Mouse (Mus musculus): ENCODE data around the gene Gm20503. TPM values are rescaled to one million over a fixed set of nuclear protein-coding genes. Genes with fewer than 3 reads are reported as not detected.

Gene Gm20503
- total and polyA plus RNA-seq, 2 experiments from 2014 or later, result 11.8 TPM; not detected in 1

DNA sequence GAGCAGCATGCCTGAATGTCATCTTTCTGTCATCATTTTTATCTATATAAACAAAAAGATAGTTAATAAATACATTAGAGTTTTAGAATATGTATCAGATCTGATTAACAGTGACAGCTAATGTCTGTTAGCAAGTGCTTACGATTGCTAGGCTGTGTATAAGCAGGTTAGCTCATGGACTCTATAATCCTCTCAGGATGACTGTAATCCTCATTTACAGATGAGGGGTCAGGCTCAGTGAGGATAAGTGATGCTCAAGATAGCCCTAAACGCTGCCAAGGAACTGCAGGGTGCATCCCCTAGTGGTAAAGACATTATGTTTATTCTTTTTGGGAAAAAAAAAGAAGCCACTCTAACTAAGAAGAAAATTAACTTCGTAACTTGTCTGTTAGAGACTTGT lies 66.3 kb downstream of the Gm20503 start:
- DNase-seq, result no peak
- 42% methylated on average over 3 of the region's 3 CpGs for WGBS
- no peak for TF ChIP-seq CTCF (IDR thresholded peaks at IDR 0.05; ENCODE audit: low read depth)
- Histone ChIP-seq H3K9me3 (ENCODE audit: low read length) (no peaks in the 10 kb centered on the region), H3K4me2 (ENCODE audit: low read depth) (no peak overlapping the region), H3K9ac (no peak overlapping the region), H3K27ac (ENCODE audit: low read depth, low read length) (no peak overlapping the region), H3K27me3 (ENCODE audit: insufficient read depth, low read length) (no peaks in the 10 kb centered on the region), H3K4me1 (ENCODE audit: insufficient read depth) (no peaks in the 10 kb centered on the region), H3K36me3 (ENCODE audit: insufficient read depth) (no peaks in the 10 kb centered on the region), H3K4me3 (ENCODE audit: low read depth, low read length) (no peak overlapping the region)
- no peak for ATAC-seq

DNA sequence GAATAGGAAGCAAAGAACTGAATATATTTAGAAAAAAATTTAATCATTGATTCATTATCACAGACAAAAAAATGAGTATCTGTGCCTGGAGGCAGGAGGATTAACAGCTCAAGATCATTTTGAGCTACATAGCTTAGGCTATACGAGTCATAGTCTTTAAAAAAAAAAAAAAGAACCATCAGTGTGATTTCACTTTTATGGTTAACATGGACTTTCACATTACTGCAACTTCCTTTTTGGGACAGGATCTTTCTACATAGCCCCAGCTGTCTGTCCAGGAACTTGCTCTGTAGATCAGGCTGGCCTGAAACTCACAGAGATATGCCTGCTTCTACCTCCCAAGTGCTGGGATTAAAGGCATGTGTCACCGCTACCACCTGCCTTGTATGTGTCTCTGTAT lies 80.4 kb downstream of the Gm20503 start:
- H3K9me3 ChIP-seq (ENCODE audit: low read length), result no peaks in the 10 kb centered on the region
- 85% methylated on average over 2 of the region's 2 CpGs for WGBS
- H3K4me1 ChIP-seq (ENCODE audit: insufficient read depth), result no peaks in the 10 kb centered on the region
- ATAC-seq (no peak), DNase-seq (no peak)
- H3K27ac ChIP-seq (ENCODE audit: low read depth, low read length), result no peak overlapping the region
- no peaks in the 10 kb centered on the region for H3K36me3 ChIP-seq (ENCODE audit: insufficient read depth)
- H3K27me3 ChIP-seq (ENCODE audit: insufficient read depth, low read length), result no peaks in the 10 kb centered on the region
- no peak overlapping the region for H3K9ac ChIP-seq
- TF ChIP-seq CTCF (IDR thresholded peaks at IDR 0.05; ENCODE audit: low read depth), result no peak
- H3K4me3 ChIP-seq (ENCODE audit: low read depth, low read length), result no peak overlapping the region
- no peak overlapping the region for H3K4me2 ChIP-seq (ENCODE audit: low read depth)

DNA sequence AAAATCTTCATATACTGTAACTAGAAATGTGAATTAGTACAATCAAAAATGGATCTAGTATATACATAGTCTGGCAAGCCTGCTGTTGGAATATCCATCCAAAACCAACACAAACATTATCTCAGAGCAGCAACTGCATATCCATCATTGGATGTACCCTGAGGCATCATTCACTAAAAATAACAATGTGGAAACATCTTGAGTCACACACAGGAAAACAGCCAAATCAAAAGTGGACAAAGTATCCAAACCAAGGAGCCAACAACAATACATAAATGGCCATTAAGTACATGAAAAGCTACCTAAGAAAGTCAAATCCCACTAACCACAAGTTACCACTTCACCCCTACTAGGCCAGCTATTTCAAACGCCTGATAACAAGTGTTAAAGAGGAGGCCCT lies 86.4 kb downstream of the Gm20503 start:
- DNase-seq, result no peak
- WGBS, result 50% methylated on average over 1 of the region's 1 CpGs

More for the DNA sequence above, 86.4 kb downstream of the Gm20503 start:
- H3K36me3 ChIP-seq (ENCODE audit: insufficient read depth), result no peaks in the 10 kb centered on the region
- no peaks in the 10 kb centered on the region for H3K4me1 ChIP-seq (ENCODE audit: insufficient read depth)
- H3K9ac ChIP-seq, result no peak overlapping the region
- no peak overlapping the region for H3K4me2 ChIP-seq (ENCODE audit: low read depth)
- no peaks in the 10 kb centered on the region; the same call in 1 of the 2 replicates for H3K27me3 ChIP-seq (ENCODE audit: insufficient read depth, low read length)
- H3K27ac ChIP-seq (ENCODE audit: low read depth, low read length), result no peak overlapping the region
- TF ChIP-seq CTCF (IDR thresholded peaks at IDR 0.05; ENCODE audit: low read depth), result no peak
- H3K9me3 ChIP-seq (ENCODE audit: low read length), result no peaks in the 10 kb centered on the region
- H3K4me3 ChIP-seq (ENCODE audit: low read depth, low read length), result no peak overlapping the region
- no peak for ATAC-seq

Other genes with a start within 250 kb of the Gm20503 start
- gene Olfr267, start 215.5 kb upstream of the Gm20503 start, total RNA-seq (2014; rRNA removed), result 0.08 and 1.5 TPM in 2 replicates
- 0.04 TPM in 1 of 2 replicates, not detected in the other for gene Olfr267, start 215.5 kb upstream of the Gm20503 start, polyA plus RNA-seq (2015; fragmentation: Nextera tagmentation; extraction: Ambion mirVana)
- gene Ecpas, start 90.5 kb upstream of the Gm20503 start, total RNA-seq (2014; rRNA removed), result 64.5 and 81.6 TPM in 2 replicates
- gene Ecpas, start 90.5 kb upstream of the Gm20503 start, polyA plus RNA-seq (2015; fragmentation: Nextera tagmentation; extraction: Ambion mirVana), result 19.5 and 22.5 TPM in 2 replicates
- gene Zkscan16, start 59.6 kb upstream of the Gm20503 start, total RNA-seq (2014; rRNA removed), result 3.7 and 5.6 TPM in 2 replicates
- 0.44 and 1.5 TPM in 2 replicates for gene Zkscan16, start 59.6 kb upstream of the Gm20503 start, polyA plus RNA-seq (2015; fragmentation: Nextera tagmentation; extraction: Ambion mirVana)
- gene Ptgr1, start 16.1 kb upstream of the Gm20503 start, total RNA-seq (2014; rRNA removed), result 2.0 and 2.8 TPM in 2 replicates
- 3.2 and 3.8 TPM in 2 replicates for gene Ptgr1, start 16.1 kb upstream of the Gm20503 start, polyA plus RNA-seq (2015; fragmentation: Nextera tagmentation; extraction: Ambion mirVana)
- gene Dnajc25, start 8.1 kb upstream of the Gm20503 start, total RNA-seq (2014; rRNA removed), result 4.5 and 5.7 TPM in 2 replicates
- 4.6 and 8.5 TPM in 2 replicates for gene Dnajc25, start 8.1 kb upstream of the Gm20503 start, polyA plus RNA-seq (2015; fragmentation: Nextera tagmentation; extraction: Ambion mirVana)
- gene Gng10, start 31.9 kb downstream of the Gm20503 start, total RNA-seq (2014; rRNA removed), result 158 and 219 TPM in 2 replicates
- gene Gng10, start 31.9 kb downstream of the Gm20503 start, polyA plus RNA-seq (2015; fragmentation: Nextera tagmentation; extraction: Ambion mirVana), result 315 and 342 TPM in 2 replicates
- not detected in 2 replicates for gene AI481877, start 135.8 kb downstream of the Gm20503 start, total RNA-seq (2014; rRNA removed)
- not detected in 2 replicates for gene AI481877, start 135.8 kb downstream of the Gm20503 start, polyA plus RNA-seq (2015; fragmentation: Nextera tagmentation; extraction: Ambion mirVana)
- 52.7 and 66.4 TPM in 2 replicates for gene Ugcg, start 186.0 kb downstream of the Gm20503 start, total RNA-seq (2014; rRNA removed)
- gene Ugcg, start 186.0 kb downstream of the Gm20503 start, polyA plus RNA-seq (2015; fragmentation: Nextera tagmentation; extraction: Ambion mirVana), result 12.9 and 18.5 TPM in 2 replicates